Comparison of ENCODE assay signal across 23 mouse cellular contexts in genomic region chr1:184668428-184668827, GRCm38 (mm10).
"Had no signal": no experiment of that assay in that cellular context is flagged by ENCODE, and none has a peak within 500 bp of the region (broad histone marks: within the 10 kb centered on the region; RNA-seq: fewer than 3 reads in every experiment).

No protein-coding gene starts in this region.

- H3K9me3 ChIP-seq: heart, embryonic 12.5 days; hindbrain, embryonic 10.5 days; hindbrain, embryonic 12.5 days; intestine, embryonic 15.5 days; limb, embryonic 10.5 days; limb, embryonic 12.5 days had no signal

- H3K9ac ChIP-seq: heart, embryonic 12.5 days; hindbrain, embryonic 12.5 days; hindbrain, embryonic 14.5 days; intestine, embryonic 15.5 days; limb, embryonic 12.5 days had no signal

- ATAC-seq: hindbrain, embryonic 16.5 days; inflammation-experienced regulatory T-cells, adult 6 months; intestine, embryonic 15.5 days; intestine, postnatal 0 days had no signal

- H3K4me2 ChIP-seq: heart, embryonic 12.5 days; hindbrain, embryonic 12.5 days; hindbrain, embryonic 14.5 days; intestine, embryonic 15.5 days; limb, embryonic 12.5 days had no signal

- H3K4me3 ChIP-seq: gastrocnemius, adult 2 months; heart, adult 2 months; heart, embryonic 12.5 days; hindbrain, embryonic 10.5 days; hindbrain, embryonic 12.5 days; intestine, embryonic 15.5 days; layer of hippocampus, adult 2 months; left cerebral cortex, adult 2 months; limb, embryonic 10.5 days; limb, embryonic 12.5 days had no signal

- H3K4me1 ChIP-seq: heart, embryonic 12.5 days; limb, embryonic 12.5 days had no signal

- DNase-seq: gastrocnemius, adult 2 months; gastrocnemius, postnatal 10 days; gastrocnemius, postnatal 25 days; heart, adult 2 months; heart, postnatal 10 days; heart, postnatal 4 days; kidney, adult 18-20 months; kidney, adult 8-10 months; kidney, postnatal 10 days; kidney, postnatal 25 days; kidney, postnatal 4 days had no signal

- H3K27ac ChIP-seq: gastrocnemius, adult 2 months; heart, adult 2 months; hindbrain, embryonic 10.5 days; hindbrain, embryonic 12.5 days; hindbrain, embryonic 14.5 days; intestine, embryonic 15.5 days; layer of hippocampus, adult 2 months; left cerebral cortex, adult 2 months; limb, embryonic 10.5 days; limb, embryonic 12.5 days had no signal

- H3K36me3 ChIP-seq: heart, embryonic 12.5 days; hindbrain, embryonic 10.5 days; hindbrain, embryonic 12.5 days; intestine, embryonic 15.5 days; limb, embryonic 10.5 days; limb, embryonic 12.5 days had no signal

- H3K27me3 ChIP-seq: heart, embryonic 12.5 days; hindbrain, embryonic 12.5 days; intestine, embryonic 15.5 days had no signal
